Mouse (Mus musculus): ENCODE data around the gene Ppp1r9b.

DNA sequence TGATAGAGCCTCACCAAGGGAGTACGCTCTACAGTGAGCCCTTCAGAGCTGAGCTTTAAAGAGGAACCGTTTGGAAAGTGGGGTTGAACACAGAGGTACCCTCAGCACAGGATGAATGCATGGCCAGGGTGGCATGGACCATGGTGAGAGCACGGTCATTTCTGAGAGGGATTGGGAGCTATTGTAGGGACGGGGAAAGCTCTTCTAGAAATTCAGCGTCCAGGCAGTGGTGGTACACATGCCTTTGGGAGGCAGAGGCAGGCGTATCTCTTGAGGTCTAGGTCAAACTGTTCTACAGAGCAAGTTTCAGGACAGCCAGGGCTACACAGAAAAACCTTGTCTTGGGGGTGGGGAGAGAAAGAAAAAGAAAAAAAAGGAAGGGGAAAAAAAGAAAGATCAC is 6.1 kb downstream of the Ppp1r9b start:
- TF ChIP-seq GATA1 (IDR thresholded peaks at IDR 0.05; ENCODE audit: low read length), result no peak
- TF ChIP-seq TAL1 (IDR thresholded peaks at IDR 0.05; ENCODE audit: low read length), result no peak
